Mouse (Mus musculus): Measurements from ENCODE around the gene Eif2ak2. TPM values are rescaled to one million over a fixed set of nuclear protein-coding genes. Genes with fewer than 3 reads are reported as not detected.

Eif2ak2 gene
- polyA plus RNA-seq, 1 experiment from 2014 or later, result 12.9 TPM

DNA sequence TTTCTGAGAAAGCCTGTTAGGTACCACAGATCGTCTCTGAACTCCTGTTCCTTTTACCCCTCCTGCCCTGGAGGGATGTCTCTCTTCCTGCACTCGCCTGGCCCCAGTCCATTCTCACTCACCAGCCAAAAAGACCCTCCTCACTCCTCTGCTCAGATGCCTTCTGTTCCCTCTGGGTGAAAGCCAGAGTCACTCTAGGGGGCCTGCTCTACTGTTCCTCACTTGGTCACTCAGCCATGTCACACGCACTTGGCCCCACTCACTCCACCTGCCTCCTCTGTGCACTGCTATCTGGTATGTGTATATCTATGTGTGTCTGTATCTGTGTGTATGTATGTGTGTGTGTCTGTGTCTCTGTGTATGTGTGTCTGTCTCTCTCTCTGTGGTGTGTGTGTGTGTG is 6.8 kb upstream of the Eif2ak2 start:
- Histone ChIP-seq H3K27me3 (ENCODE audit: insufficient read depth, low read length) (no peaks in the 10 kb centered on the region), H3K4me2 (ENCODE audit: low read length) (no peak overlapping the region), H3K9me3 (replicated peaks; ENCODE audit: low read length) (no peaks in the 10 kb centered on the region), H3K4me1 (replicated peaks; ENCODE audit: insufficient read depth, low read length) (no peaks in the 10 kb centered on the region), H3K9ac (ENCODE audit: low read depth, low read length) (no peak overlapping the region), H3K27ac (no peak overlapping the region), H3K4me3 (replicated peaks; ENCODE audit: low read depth, low read length) (no peak overlapping the region), H3K36me3 (ENCODE audit: insufficient read depth, low read length) (no peaks in the 10 kb centered on the region)
- ATAC-seq (replicated peaks; ENCODE audit: low FRiP score, low read depth) (no peak), DNase-seq (ENCODE audit: low spot score) (no peak)
- 48% methylated on average over 3 of the region's 3 CpGs for WGBS
- TF ChIP-seq CTCF (IDR thresholded peaks at IDR 0.05; ENCODE audit: low read depth), result no peak

DNA sequence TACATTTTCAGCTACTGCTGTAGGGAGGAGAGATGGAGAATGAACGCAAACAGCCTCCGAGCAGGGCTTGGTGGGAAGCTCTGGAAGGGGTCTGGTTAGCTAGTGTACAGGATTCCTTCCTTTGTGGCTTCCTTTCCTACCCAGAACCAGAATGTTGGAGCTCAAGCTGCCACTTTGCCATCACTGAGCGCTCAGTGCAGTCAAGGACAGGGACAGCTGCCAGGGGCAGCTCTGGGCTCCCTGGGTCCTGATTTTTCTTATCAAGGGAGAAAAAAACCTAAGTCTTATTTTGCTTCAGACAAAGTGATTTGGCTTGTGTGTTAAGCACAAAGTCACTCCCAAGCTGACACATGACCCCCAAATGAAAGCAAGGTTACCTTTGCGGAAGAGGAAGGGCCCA is 6.2 kb upstream of the Eif2ak2 start:
- Histone ChIP-seq H3K4me3 (replicated peaks; ENCODE audit: low read depth, low read length) (no peak overlapping the region), H3K27me3 (ENCODE audit: insufficient read depth, low read length) (no peaks in the 10 kb centered on the region), H3K9me3 (replicated peaks; ENCODE audit: low read length) (no peaks in the 10 kb centered on the region), H3K36me3 (ENCODE audit: insufficient read depth, low read length) (no peaks in the 10 kb centered on the region), H3K27ac (no peak overlapping the region), H3K9ac (ENCODE audit: low read depth, low read length) (no peak overlapping the region), H3K4me2 (ENCODE audit: low read length) (no peak overlapping the region), H3K4me1 (replicated peaks; ENCODE audit: insufficient read depth, low read length) (no peaks in the 10 kb centered on the region)
- ATAC-seq (replicated peaks; ENCODE audit: low FRiP score, low read depth), result no peak
- no peak for DNase-seq (ENCODE audit: low spot score)
- WGBS, result 78% methylated on average over 4 of the region's 4 CpGs
- no peak for TF ChIP-seq CTCF (IDR thresholded peaks at IDR 0.05; ENCODE audit: low read depth)

DNA sequence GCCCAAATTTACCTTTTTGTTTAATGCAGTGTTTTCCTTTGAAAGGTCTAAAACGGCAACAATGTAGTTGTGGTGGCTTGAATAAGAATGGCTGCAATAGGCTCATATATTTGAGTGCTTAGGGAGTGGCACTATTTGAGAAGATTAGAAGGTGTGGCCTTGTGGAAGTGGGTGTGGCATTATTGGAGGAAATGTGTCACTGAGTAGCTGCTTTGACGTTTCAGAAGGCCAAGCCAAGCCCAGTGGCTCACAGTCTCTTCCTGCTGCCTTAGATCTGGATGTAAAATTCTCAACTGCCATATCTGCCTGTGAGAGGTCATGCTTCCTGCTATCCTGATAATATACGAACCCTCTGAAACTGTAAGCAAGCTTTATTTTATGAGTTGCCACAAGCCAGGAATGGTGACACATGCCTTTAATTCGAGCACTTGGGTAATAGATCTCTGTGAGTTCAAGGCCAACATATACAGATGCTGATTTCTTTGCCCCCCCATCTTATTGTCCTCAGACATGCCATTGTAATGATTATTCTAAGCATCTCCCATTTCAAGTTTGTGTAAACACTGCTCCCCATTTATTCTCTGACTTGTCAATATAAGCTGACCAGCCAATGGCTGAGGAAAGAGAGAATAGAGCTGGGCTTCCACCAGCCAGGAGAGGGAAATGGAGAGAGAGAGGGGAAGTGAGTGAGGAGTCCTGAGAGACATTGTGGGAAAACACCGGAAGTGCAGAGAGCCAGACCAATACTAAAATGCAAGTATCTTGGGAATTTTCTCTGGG is 3.1 kb upstream of the Eif2ak2 start:
- ATAC-seq (replicated peaks; ENCODE audit: low FRiP score, low read depth), result no peak
- no peak for TF ChIP-seq CTCF (IDR thresholded peaks at IDR 0.05; ENCODE audit: low read depth)
- H3K9ac ChIP-seq (ENCODE audit: low read depth, low read length), result no peak overlapping the region
- H3K4me1 ChIP-seq (replicated peaks; ENCODE audit: insufficient read depth, low read length), result peaks cover 7% of the 10 kb centered on the region; the same call in 1 of the 2 replicates
- 78% methylated on average over 5 of the region's 5 CpGs for WGBS
- no peaks in the 10 kb centered on the region for H3K9me3 ChIP-seq (replicated peaks; ENCODE audit: low read length)
- H3K4me2 ChIP-seq (ENCODE audit: low read length), result no peak overlapping the region
- no peaks in the 10 kb centered on the region for H3K27me3 ChIP-seq (ENCODE audit: insufficient read depth, low read length)
- no peak overlapping the region for H3K27ac ChIP-seq
- no peak overlapping the region for H3K4me3 ChIP-seq (replicated peaks; ENCODE audit: low read depth, low read length)
- H3K36me3 ChIP-seq (ENCODE audit: insufficient read depth, low read length), result no peaks in the 10 kb centered on the region
- DNase-seq (ENCODE audit: low spot score), result no peak

DNA sequence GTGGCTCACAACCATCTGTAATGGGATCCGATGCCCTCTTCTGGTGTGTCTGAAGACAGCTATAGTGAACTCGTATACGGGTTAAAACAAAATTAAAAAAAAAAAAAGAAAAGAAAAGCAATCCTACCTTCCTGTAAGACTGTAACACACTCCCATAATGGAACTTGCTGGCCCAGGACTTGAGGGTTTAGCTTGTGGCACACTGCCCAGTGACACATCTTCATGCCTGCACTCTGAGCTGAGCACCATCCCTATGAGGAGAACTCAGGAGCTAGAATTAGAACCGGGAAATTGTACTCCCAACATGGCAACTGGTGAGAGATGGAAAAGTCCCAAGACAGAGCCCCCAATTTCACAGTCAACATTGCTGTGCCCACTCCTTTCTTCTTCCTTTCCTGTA is 918 bp upstream of the Eif2ak2 start:
- WGBS, result 91% methylated on average over 4 of the region's 4 CpGs
- DNase-seq (ENCODE audit: low spot score) (no peak), ATAC-seq (replicated peaks; ENCODE audit: low FRiP score, low read depth) (no peak)
- Histone ChIP-seq H3K27ac (no peak overlapping the region), H3K4me2 (ENCODE audit: low read length) (no peak overlapping the region), H3K9me3 (replicated peaks; ENCODE audit: low read length) (no peaks in the 10 kb centered on the region), H3K4me3 (replicated peaks; ENCODE audit: low read depth, low read length) (no peak overlapping the region), H3K36me3 (ENCODE audit: insufficient read depth, low read length) (no peaks in the 10 kb centered on the region), H3K4me1 (replicated peaks; ENCODE audit: insufficient read depth, low read length) (peaks cover 7% of the 10 kb centered on the region; the same call in 1 of the 2 replicates), H3K9ac (ENCODE audit: low read depth, low read length) (no peak overlapping the region), H3K27me3 (ENCODE audit: insufficient read depth, low read length) (no peaks in the 10 kb centered on the region)
- TF ChIP-seq CTCF (IDR thresholded peaks at IDR 0.05; ENCODE audit: low read depth), result no peak

DNA sequence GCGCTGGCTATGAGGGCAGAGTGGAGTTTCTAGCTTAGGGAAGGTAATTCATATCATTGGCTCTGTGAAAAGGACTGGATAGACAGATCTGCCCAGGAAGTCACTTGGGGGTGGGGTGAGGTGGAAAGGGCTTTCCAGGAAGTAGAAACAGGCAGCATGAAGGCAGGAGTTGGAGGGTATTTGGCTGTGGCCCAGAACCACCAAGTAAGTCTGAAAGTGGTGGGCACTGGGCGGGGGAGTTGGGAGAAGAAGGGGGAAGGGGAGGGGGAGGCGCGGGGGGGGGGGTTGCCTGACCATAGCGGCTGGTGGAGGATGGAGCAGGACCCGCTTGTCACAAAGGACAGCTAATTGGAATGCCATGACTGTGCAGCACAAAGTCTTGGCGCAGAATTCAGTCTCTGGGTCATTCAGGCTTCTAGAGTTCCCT is 482 bp downstream of the Eif2ak2 start:
- Histone ChIP-seq H3K4me1 (replicated peaks; ENCODE audit: insufficient read depth, low read length) (peaks cover 7% of the 10 kb centered on the region; the same call in 1 of the 2 replicates), H3K4me3 (replicated peaks; ENCODE audit: low read depth, low read length) (peak overlapping the region; percentile 59), H3K27ac (peak overlapping the region; percentile 89), H3K9me3 (replicated peaks; ENCODE audit: low read length) (no peaks in the 10 kb centered on the region), H3K27me3 (ENCODE audit: insufficient read depth, low read length) (no peaks in the 10 kb centered on the region), H3K36me3 (ENCODE audit: insufficient read depth, low read length) (0 out of 2 replicates have a peak, but pooled peaks cover 3% of the 10 kb centered on the region), H3K9ac (ENCODE audit: low read depth, low read length) (peak overlapping the region; percentile 66), H3K4me2 (ENCODE audit: low read length) (peak overlapping the region; percentile 62)
- peak; percentile 45 for ATAC-seq (replicated peaks; ENCODE audit: low FRiP score, low read depth)
- DNase-seq (ENCODE audit: low spot score), result peak; percentile 37
- no peak for TF ChIP-seq CTCF (IDR thresholded peaks at IDR 0.05; ENCODE audit: low read depth)
- 13% methylated on average over 6 of the region's 7 CpGs for WGBS

DNA sequence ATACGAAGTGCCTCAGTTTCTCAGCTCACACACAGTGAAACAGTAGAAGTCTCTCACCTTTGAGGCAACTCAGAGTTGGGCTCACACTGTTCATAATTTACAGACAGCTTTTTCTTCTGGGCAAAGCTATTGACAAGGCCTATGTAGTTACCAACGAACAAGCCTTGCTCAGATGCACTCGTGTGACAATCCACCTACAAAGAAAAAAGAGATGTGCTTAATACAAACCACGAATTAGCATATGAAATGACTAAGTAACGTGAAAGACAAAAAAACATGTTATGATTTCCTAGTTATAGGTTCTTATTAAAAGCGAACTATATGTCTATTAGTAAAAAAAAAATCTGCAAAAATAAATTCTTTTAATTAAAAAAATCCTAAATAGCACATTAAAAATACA is 8.5 kb downstream of the Eif2ak2 start:
- Histone ChIP-seq H3K9ac (ENCODE audit: low read depth, low read length) (no peak overlapping the region), H3K4me3 (replicated peaks; ENCODE audit: low read depth, low read length) (no peak overlapping the region)

More for the DNA sequence above, 8.5 kb downstream of the Eif2ak2 start:
- ATAC-seq (replicated peaks; ENCODE audit: low FRiP score, low read depth), result no peak
- Histone ChIP-seq H3K9me3 (replicated peaks; ENCODE audit: low read length) (no peaks in the 10 kb centered on the region), H3K4me2 (ENCODE audit: low read length) (no peak overlapping the region), H3K27me3 (ENCODE audit: insufficient read depth, low read length) (no peaks in the 10 kb centered on the region), H3K36me3 (ENCODE audit: insufficient read depth, low read length) (peaks cover 14% of the 10 kb centered on the region), H3K27ac (no peak overlapping the region), H3K4me1 (replicated peaks; ENCODE audit: insufficient read depth, low read length) (no peaks in the 10 kb centered on the region)
- 92% methylated on average over 6 of the region's 6 CpGs for WGBS
- DNase-seq (ENCODE audit: low spot score), result no peak
- no peak for TF ChIP-seq CTCF (IDR thresholded peaks at IDR 0.05; ENCODE audit: low read depth)
